Mouse (Mus musculus): Measurements from ENCODE around the gene Gm5426.
"Not testable (repeated sequence)": the region's sequence is repeated elsewhere in the genome, so short reads cannot be mapped to it uniquely, and the experiment has no call there.

The Gm5426 gene

DNA sequence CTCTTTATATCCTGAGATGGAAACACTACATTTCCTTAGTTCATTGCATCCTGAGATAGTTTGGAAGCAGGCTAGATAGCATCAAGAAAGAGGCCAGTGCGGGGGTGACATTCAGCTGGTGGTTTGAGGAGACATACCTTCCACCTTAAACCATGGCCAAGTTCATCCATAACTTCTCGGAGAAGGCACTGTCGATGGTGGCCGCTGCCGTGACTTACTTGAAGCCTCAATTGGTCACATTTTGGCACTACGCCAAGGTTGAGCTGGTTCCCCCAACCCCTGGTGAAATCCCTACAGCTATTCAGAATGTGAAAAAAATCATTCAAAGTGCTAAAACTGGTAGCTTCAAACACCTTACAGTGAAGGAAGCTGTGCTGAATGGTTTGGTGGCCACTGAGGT, at the start of gene Gm5426:
Gene Gm5426 (plus strand): TSS at position 153 of the 400 bp plus-strand sequence.
- not testable (repeated sequence) for DNase-seq (ENCODE audit: low spot score)

DNA sequence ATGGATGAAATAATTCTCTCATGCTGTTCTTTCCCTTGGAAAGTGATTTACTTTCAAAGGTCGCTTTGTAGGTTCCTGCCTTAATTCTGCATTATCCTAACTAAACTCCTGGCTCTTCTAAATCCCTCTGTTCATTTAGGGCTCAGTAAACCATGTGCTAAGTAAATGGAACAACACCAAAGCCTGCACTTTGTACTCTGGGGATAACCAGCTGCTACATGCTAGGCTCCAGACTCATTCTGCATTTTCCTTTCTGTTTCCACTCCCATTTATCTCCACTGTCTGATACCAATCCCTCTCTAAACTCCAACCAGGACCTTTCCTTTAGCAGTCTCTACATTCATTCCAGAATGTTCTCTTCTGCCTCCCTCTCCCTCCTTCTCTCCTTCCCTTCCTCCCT, 46.7 kb upstream of the Gm5426 start:
- no peak for DNase-seq (ENCODE audit: low spot score)

DNA sequence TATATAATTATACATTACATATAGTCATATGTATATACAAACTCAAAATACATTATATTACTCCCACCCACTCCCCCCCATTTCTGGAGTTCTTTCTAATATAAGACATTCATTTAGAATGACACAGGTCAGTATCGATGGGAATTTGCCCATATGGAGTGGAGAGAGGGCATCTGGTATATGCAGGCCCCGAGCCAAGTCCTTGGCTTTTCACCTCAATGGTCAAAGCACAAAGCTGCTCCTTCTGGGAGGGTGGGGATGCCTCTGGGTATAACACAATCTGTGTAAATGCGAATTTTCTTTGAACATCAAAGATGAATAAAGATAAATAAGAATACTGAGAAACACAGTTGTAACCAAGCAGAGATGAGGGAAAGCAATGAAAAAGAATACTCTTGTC, 46.0 kb upstream of the Gm5426 start:
- DNase-seq (ENCODE audit: low spot score): no peak

DNA sequence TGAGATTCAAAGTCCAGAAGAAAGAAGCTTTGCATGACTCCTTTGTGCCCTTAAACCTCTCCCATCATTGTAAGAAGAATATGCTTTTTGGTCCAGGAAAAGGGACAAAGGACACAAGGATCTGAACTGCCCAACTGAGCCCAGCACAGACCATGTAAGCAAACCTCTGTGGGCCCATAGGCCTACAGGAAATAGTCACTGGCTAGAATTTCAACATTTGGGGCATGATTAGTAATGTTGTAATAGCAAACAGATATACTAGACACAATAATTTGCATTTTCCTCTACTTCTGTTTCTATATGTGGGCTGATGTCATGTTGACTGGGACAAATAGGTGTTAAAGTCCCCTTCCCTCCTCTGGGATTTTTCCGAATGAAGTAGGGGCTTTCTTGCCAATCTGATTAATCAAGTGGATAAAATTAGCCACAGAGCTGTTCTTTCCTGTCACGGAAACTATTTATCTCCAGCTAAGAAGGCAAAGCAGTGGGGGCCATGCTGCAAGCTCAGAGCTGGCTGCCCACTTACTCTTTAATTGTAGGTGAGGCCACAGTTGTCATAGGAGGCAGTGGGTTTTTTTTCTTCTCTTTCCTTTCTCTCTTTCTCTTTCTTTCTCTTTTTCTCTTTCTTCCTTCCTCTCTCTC, 42.4 kb upstream of the Gm5426 start:
- DNase-seq (ENCODE audit: low spot score): no peak

DNA sequence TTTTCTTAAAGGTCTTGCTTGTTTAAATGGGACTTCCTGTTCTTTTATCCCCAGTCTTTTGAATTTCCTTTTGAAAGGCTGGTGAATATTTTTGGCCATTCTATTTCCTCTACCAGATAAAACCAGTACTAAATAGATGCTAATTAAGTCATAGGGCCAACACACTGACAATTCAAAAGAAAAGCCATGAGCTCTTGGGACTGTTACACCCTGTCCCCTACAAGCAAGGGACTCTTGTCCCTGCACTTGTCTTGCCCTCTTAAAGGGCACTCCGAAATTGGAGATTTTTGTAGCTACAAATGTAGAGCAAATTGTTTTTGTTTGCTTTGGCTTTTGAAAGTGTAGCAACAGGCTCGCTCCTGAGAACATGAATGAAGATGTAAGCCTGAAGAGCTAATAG, 41.8 kb upstream of the Gm5426 start:
- DNase-seq (ENCODE audit: low spot score): no peak

DNA sequence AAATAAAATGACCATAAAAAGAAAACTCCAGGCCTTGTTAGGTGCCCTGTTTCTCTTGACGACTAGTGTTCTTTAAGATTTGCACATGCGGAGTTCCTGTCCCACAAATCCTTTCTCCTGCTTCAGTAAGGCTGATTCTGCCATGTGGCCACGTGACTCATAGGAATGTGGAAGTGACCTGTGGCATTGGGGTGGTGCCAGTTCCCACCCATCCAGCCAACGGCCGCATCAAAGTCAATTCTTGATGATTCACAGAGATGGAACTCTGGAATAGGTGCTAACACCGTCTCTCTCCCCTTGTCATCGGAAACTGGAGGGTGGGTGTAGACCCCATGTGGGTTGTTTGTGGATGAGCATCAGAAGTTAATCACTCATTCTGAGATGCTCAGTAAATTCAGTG, 39.7 kb upstream of the Gm5426 start:
- DNase-seq (ENCODE audit: low spot score): no peak

DNA sequence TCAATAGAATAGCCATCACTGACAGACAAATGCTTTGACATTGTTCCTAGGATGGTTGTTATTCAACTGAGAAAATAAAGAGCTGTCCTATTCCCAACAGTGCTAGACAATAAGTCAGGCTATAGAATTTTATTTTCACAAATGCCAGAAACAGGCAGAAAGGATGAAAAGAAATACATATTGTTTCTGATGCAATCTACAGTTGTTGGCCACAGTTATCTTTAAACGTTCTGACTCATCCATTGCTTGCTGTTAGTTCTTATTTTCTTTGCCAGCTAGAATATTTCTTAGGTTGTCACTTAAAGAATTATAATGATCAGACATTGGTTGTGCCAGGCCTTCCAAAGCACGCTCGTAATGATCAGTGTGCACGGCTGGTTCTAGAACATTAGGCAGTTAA, 35.4 kb upstream of the Gm5426 start:
- DNase-seq (ENCODE audit: low spot score): no peak

DNA sequence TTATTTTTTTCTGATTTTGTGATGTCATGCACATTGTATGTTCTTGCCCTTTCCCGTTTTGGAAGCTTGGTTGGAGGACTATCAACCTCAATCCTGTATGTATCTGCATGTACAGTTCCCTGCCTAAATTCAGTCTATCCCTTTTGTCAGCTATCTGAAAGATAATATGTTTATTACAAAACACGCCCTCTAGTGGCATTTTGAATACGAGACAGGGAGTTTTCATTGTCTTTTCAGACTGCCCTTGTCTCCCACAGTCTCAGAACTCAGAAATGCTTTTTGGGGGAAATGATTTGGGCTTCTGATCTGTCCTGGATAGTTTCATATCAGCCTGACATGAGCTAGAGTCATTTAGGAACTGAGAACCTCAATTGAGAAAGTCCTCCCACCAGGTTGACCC, 32.2 kb upstream of the Gm5426 start:
- no peak for DNase-seq (ENCODE audit: low spot score)

DNA sequence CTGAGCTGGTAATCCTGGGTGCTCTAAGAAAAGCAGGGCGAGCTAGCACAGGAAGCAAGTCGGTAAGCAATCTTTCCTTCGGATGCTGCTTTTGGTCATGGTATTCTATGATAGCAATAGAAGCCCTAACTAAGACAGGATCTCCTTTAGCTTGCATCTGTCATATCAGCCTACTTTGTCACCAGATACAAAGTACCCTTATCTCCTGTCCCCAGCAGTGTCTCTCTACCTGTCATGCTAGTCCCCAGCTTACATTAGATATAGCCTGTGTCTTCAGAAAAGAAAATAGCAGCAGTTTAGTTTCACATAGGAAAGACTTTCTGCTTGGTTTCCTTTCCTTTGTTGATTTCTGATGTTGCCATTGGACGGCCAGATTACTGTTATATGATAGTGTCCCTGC, 31.8 kb upstream of the Gm5426 start:
- DNase-seq (ENCODE audit: low spot score): no peak

DNA sequence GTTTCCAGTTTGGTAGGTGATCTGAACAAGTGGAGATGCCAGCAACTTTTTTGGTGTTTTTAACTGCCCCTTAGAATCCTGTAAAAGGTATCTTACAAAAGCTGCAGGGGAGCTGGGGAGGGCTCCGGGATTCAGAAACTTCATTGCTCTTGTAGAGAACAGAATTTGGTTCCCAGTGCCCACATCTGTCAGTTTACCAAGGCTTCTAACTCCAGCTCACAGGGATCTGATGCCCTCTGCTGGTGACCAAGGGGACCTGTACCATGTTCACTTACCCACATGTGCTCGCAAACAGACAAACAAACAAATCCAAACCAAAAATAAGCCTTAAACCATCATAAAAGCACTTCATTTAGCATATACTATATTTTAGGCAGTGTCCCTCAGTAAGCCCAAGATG, 31.3 kb upstream of the Gm5426 start:
- DNase-seq (ENCODE audit: low spot score): no peak

DNA sequence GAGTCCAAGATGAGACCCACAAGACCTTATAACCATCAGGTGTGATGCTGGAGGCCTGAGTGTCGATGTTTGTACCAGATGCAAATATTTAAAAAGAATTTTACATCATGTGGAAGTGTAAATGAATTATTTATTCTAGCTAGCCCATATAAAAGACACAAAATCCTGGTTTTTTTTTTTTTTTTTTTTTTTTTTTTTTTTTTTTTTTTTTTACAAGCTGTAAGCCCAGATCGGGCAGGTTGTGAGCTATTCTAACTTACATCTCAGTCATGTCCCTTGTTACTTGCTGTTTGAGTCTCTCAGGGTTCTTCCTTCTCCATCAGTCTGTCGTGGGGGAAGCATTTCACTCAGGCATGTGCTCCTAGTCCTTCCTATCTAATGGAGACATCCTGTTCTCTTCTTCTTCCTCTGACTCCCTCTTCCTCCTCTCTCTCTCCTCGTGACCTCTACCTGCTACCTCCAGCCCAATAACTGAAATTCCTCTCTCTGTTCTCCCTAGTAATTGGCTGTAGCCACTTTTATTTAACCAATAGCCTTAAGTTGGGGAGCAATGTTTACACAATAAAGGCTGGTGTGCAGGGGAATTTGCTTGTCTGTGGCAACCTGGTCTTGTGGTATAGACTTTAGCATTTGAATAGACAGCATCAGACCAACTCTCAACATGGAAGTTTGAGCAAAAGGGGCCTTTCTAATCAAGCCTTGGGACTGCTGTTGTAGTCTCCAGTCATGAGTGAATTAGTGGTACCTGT, 29.3 kb upstream of the Gm5426 start:
- no peak for DNase-seq (ENCODE audit: low spot score)

DNA sequence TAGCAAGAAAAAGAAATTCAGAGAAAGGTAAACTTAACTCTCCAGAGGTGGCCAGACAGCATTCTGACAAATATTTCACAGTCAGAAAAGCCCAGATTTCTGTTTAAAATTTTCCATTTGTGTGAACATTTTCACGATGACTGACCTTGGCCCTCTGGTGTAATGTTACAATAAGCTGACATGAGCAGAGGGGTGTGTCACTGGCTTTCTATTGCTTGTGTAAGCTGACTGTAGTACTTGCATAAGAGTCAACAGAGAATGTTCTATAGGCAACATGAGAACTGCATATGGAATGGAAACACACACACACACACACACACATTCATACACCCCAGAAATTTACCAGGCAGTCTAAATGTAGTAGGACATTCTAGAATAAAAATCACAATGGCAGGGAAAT, 28.6 kb upstream of the Gm5426 start:
- DNase-seq (ENCODE audit: low spot score): no peak

DNA sequence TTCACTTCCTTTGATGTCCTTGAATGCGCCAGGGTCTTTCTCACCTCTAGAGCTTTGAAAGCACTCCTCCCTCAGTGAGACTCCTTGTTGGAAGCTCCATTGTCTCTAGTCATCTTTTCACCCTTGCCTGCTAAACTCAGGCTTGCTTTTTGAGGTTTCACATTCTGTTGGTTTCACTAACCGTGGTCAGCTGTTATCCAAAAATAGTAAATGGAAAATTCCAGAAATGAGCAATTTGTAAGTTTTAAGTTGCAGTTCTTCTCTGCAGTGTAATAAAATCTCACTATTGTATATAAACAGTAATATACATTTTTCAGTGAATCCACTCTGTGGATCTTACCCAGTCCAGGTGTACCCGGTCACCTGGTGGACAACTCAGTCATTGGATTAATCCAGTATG, 21.1 kb upstream of the Gm5426 start:
- no peak for DNase-seq (ENCODE audit: low spot score)

DNA sequence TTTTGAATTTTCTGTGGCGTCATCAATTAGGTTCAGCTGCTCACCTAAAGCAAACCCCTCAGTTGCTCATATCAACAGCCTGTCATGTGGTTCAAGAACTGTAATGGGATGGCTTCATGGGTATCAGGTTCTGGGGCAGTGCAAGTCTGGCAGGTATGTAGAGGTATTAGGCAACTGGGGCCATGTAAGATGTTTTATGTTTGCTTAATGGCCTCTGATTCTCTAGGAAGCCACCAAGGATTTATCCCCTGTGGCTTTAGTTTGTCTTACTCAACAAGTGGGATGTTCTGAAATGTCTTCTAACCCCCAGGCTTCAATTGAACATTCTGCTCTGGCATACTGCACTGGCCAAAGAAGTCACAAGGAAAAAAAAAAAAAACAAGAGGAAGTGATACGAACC, 15.6 kb upstream of the Gm5426 start:
- no peak for DNase-seq (ENCODE audit: low spot score)

DNA sequence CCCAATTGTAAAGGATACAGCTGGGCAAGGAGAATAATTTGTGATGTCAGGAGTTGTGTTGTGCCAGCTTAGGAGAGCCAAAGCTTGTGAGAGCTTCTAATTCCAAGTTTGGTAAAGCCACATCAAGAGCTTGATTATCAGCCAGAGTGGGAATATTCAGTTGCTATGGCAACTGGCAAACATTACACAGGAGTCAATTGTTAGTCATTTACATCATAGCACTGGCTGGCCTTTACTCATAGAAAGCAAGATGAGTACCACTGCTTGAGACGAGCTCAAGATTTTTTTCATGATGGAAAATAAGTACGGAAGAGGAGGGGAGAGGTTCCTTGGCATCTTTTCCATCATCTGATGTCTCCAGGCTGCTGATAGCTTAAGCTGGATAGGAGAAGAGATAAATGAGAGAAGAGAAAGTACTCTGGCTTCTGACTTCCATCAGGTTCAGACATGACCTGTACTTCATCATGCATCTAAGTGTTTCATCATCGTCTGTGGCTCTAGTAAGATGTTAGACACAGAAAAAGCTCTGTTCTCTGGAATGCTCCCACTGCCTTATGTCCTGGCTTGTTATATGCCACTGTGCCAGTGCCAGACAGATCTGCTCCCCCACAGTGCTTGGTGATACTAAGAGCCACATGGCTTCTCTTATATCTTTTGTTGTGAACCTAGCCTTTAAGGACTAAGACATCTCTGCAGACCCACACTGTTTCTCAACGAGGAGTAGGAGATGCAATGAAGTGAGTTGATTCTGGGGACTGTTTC, 15.0 kb upstream of the Gm5426 start:
- DNase-seq (ENCODE audit: low spot score): peak; percentile 41

DNA sequence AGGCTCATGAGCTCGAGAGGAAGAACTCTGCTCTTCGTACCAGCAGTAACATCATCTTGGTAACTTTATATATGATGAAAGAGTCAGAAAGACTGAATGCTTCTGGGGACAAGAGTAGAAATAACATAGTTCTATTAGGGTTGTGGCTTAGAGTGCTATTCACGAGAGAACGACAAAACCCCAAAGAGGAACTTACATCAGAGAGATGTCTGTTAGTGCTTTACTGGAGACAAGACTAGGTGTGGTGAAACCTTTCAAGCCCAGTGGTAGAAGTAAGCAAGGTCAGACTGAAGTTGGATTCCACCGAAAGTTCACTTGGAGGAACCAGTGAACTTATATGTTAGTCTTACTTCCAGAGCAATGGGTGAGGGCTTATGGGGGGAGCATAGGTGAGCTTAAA, 12.5 kb upstream of the Gm5426 start:
- no peak for DNase-seq (ENCODE audit: low spot score)

DNA sequence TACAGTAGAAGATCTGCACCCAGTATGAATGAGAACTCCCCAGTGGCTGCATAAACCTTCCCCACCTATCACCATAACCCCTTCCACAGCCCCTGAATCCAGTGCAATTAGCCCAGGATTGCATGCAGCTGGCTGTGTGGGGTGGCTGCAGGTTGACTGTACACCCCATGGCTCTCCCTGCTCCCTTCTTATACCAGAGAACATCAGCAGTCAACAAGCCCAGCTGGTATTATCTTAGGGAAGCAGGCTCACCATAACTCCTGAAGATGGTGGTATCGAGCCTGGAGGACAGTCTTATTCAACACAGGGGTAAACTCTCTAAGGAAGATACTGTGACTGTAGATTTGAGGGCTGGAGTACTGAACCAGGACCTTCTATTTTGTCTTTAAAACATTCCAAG, 12.1 kb upstream of the Gm5426 start:
- no peak for DNase-seq (ENCODE audit: low spot score)

DNA sequence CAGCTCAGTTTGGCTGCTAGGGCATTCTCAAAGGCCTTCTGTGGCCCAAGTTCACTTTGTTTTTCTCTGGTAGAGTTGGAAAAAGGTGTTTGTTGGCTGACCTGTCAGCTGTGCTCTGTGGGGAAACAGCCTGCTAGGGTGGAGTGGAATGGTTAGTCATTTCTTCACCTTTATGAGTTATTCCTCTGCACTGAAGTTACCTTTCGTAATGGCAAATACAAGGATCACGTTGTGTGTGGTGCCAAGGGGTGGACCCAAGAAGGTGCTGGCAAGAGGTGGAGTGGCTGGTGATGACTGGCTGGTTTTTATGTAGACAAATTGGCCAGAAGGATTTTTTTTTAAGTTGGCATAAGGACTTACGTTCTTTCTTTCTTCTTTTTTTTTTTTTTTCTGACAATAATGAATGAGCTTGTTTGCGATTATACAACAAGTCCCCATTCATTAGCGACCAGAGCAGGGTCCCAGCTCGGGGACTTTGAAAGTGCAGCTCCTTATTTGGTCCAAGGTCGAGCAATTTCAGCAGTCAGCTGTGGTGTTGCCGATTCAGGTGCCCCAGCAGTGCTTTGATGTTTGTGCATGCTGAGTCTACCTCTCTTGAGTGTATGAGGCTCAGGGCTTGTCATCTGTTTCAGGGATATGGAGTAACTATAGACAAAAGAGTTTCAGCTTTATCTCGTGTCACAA, 10.5 kb upstream of the Gm5426 start:
- DNase-seq (ENCODE audit: low spot score): peak; percentile 17

DNA sequence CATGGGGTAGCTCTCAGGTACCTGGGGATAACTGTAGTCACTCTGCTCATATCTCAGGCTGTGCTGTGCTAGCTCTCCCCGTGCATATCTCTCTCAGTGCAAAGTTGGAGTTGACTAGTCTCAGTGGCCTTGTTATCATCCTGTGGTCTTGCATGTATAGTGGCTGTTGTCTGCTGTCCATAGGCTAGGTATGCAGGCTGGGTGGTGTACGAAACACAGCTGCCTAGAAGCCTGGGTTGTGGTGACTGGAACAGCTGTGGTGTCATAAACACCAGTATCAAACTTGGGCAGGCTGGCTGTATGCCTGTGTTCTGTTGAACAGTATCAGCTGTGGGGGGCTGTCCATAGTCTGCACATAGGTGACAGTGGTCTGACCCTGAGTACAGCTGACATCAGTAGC, 7.2 kb upstream of the Gm5426 start:
- no peak for DNase-seq (ENCODE audit: low spot score)

DNA sequence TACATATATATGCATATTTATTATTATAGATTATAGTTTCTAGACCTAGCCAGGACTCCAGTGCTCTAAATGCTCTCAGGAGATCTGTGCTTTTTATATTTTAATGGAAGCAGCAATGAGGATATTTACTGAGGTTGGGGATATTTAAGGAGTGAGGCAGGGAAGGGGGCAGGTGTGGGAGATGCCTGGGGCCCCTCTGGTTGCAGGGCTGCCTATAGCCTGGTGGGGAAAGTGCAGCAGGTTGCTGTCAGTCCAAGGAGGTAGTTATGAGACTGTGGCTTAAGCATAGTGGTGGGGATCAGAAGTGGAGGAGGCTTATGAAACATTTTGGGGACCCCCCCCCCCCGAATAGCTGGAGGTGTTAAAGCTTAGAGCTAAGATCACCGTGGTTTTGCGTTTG, 6.0 kb upstream of the Gm5426 start:
- no peak for DNase-seq (ENCODE audit: low spot score)

DNA sequence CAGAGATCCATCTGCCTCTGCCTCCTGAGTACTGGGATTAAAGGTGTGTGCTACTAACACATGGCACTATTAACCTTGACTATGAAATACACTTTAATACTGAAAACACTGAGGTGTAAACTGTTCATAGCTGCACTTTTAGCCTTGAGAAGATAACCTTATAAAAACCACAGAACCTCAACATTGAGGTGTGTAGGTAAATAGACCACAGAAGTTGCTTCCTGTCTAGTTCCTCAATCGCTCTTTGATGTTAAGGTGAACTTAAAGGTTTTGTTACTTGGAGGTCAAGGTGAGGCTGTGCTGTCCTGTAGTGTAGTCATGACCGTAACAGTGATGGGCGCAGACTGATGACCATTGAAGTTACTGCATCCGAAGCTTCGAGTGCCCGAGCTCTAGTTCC, 5.3 kb upstream of the Gm5426 start:
- DNase-seq (ENCODE audit: low spot score): no peak

DNA sequence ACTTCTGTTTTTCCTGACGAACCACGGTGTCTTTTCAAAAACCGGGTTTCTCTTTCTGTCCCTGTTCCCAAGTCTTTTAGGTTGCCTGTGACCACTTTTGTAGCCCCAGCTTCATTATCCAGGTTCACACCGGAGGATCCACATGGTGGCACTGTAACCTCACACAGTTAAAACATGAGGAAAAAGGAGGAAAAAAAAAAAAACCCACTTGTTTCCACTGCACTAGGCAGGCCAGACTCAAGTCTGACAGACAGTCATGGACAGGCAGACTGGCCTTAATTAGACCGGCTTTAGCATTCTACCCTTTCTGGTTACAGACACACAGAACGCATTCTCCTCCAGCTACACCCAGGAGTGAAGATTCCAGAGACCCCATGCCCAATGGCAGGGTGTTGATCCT, 4.2 kb upstream of the Gm5426 start:
- DNase-seq (ENCODE audit: low spot score): peak; percentile 68

DNA sequence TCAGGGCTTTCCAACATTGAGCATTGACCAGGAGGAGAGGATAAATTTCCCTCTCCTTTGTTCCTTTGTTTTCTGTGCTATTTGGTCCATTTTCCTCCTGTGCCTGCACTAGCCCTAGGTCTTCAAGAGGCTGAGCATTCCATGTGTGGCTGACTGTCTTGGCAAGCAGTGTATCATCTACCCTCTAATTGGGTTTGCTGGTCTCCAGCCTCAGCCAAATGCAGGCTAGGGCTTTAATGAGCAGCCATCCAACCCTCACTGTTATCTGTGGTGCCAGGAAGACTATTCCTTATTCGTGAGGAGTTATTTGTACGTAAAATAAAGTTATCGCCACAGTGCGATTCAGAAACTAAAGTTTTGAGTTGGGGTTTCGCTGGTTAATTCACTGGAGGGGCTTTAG, 2.2 kb downstream of the Gm5426 start:
- no peak for DNase-seq (ENCODE audit: low spot score)
